ENCODE assay signal across 7 mouse cellular contexts in the genomic region with DNA sequence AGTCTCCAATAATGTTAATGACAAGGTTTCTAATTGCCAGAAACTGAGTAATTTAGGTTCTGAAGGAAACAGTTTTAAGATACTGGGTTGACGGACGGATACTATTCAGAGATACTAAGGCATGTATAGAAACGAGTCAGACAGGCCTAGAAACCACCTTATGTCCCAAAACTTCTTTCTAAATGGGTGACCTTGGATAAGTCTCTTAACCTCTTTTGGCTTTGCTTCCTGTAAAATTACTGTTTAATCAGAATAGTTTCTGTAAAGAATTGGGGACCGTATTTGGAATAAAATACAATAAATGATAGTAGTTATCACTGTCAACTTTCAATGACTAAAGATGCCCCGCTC. TPM values are rescaled to one million over a fixed set of nuclear protein-coding genes. Genes with fewer than 3 reads are reported as not detected.
DNase-seq lines count a peak whose midpoint lies in the region; ATAC-seq and TF ChIP-seq lines count a peak whose summit lies in the region.

No protein-coding gene starts in this region.

- no peak overlapping the region for H3K27ac ChIP-seq in forebrain, embryonic 14.5 days (ENCODE audit: low read depth, low read length)
- H3K27ac ChIP-seq in limb, embryonic 14.5 days (replicated peaks; ENCODE audit: low read depth, low read length): no peak overlapping the region
- peak overlapping the region; percentile 85; the same call in 1 of the 2 replicates for H3K27ac ChIP-seq in stomach, embryonic 14.5 days (ENCODE audit: low read length)

- no peak for DNase-seq in forebrain, embryonic 14.5 days (ENCODE audit: low spot score)
- DNase-seq in limb, embryonic 14.5 days (ENCODE audit: low spot score): no peak
- DNase-seq in right cerebral cortex, postnatal 14 days: no peak
- DNase-seq in testis, postnatal 10 days (ENCODE audit: low spot score): no peak

- H3K9ac ChIP-seq in forebrain, embryonic 14.5 days (ENCODE audit: low read length): no peak overlapping the region
- peak overlapping the region; percentile 46; the same call in 1 of the 2 replicates for H3K9ac ChIP-seq in limb, embryonic 14.5 days (ENCODE audit: low read depth, low read length, severe bottlenecking)
- no peak overlapping the region for H3K9ac ChIP-seq in stomach, embryonic 14.5 days (replicated peaks; ENCODE audit: low read depth, low read length)

- peak overlapping the region; percentile 98 for H3K4me3 ChIP-seq in megakaryocyte, embryonic 14.5 days (replicated peaks)
- peak overlapping the region; percentile 95 for H3K4me3 ChIP-seq in forebrain, embryonic 14.5 days (ENCODE audit: low read depth, low read length)
- H3K4me3 ChIP-seq in limb, embryonic 14.5 days (replicated peaks; ENCODE audit: low read length): peak overlapping the region; percentile 94
- peak overlapping the region; percentile 94 for H3K4me3 ChIP-seq in stomach, embryonic 14.5 days (ENCODE audit: low read depth, low read length)

- 16% methylated on average over 5 of the region's 5 CpGs for WGBS in forebrain, embryonic 14.5 days
- 14% methylated on average over 5 of the region's 5 CpGs for WGBS in limb, embryonic 14.5 days
- 13% methylated on average over 5 of the region's 5 CpGs for WGBS in stomach, embryonic 14.5 days

- peaks cover 43% of the 10 kb centered on the region for H3K4me1 ChIP-seq in megakaryocyte, embryonic 14.5 days
- H3K4me1 ChIP-seq in forebrain, embryonic 14.5 days (ENCODE audit: control insufficient read depth, insufficient read depth, low read length): peaks cover 6% of the 10 kb centered on the region
- H3K4me1 ChIP-seq in limb, embryonic 14.5 days (ENCODE audit: control insufficient read depth, insufficient read depth, low read length): peaks cover 31% of the 10 kb centered on the region
- peaks cover 28% of the 10 kb centered on the region for H3K4me1 ChIP-seq in stomach, embryonic 14.5 days (ENCODE audit: control insufficient read depth, insufficient read depth, low read length)

- H3K4me2 ChIP-seq in forebrain, embryonic 14.5 days (ENCODE audit: low read length): peak overlapping the region; percentile 47
- H3K4me2 ChIP-seq in limb, embryonic 14.5 days (replicated peaks; ENCODE audit: low read depth, low read length, severe bottlenecking): peak overlapping the region; percentile 34
- H3K4me2 ChIP-seq in stomach, embryonic 14.5 days (replicated peaks; ENCODE audit: low read depth, low read length): peak overlapping the region; percentile 39

- no peaks in the 10 kb centered on the region for H3K27me3 ChIP-seq in megakaryocyte, embryonic 14.5 days (replicated peaks)
- H3K27me3 ChIP-seq in forebrain, embryonic 14.5 days (replicated peaks; ENCODE audit: control insufficient read depth, insufficient read depth, low read length): no peaks in the 10 kb centered on the region
- H3K27me3 ChIP-seq in limb, embryonic 14.5 days (ENCODE audit: control insufficient read depth, insufficient read depth, low read length): no peaks in the 10 kb centered on the region
- no peaks in the 10 kb centered on the region for H3K27me3 ChIP-seq in stomach, embryonic 14.5 days (ENCODE audit: control insufficient read depth, insufficient read depth, low read length)

- TF ChIP-seq POLR2A in limb, embryonic 14.5 days (IDR thresholded peaks at IDR 0.05; ENCODE audit: borderline replicate concordance, extremely low read depth, insufficient read depth, insufficient read length): no peak

- H3K9me3 ChIP-seq in megakaryocyte, embryonic 14.5 days: no peaks in the 10 kb centered on the region
- no peaks in the 10 kb centered on the region for H3K9me3 ChIP-seq in forebrain, embryonic 14.5 days (replicated peaks; ENCODE audit: control insufficient read depth, low read length)
- no peaks in the 10 kb centered on the region for H3K9me3 ChIP-seq in limb, embryonic 14.5 days (ENCODE audit: control insufficient read depth, low read length)
- H3K9me3 ChIP-seq in stomach, embryonic 14.5 days (ENCODE audit: control insufficient read depth, low read depth, low read length): no peaks in the 10 kb centered on the region

- H3K36me3 ChIP-seq in megakaryocyte, embryonic 14.5 days (replicated peaks; ENCODE audit: low read length): peaks cover 3% of the 10 kb centered on the region
- H3K36me3 ChIP-seq in forebrain, embryonic 14.5 days (ENCODE audit: control insufficient read depth, insufficient read depth, low read length): no peaks in the 10 kb centered on the region
- H3K36me3 ChIP-seq in limb, embryonic 14.5 days (ENCODE audit: control insufficient read depth, insufficient read depth, low read length): no peaks in the 10 kb centered on the region
- H3K36me3 ChIP-seq in stomach, embryonic 14.5 days (ENCODE audit: control insufficient read depth, insufficient read depth, low read length): no peaks in the 10 kb centered on the region

- no peak for ATAC-seq in megakaryocyte, adult 5-6 weeks (ENCODE audit: poor library complexity, severe bottlenecking)
- ATAC-seq in forebrain, embryonic 14.5 days: no peak
- no peak for ATAC-seq in limb, embryonic 14.5 days (ENCODE audit: low FRiP score, low read depth)
- no peak for ATAC-seq in stomach, embryonic 14.5 days (ENCODE audit: insufficient number of reproducible peaks, insufficient read depth, low FRiP score, low read depth)

RNA-seq across cellular contexts. Expression of gene Tnrc6b, which starts 0.9 kb away (rescaled TPM):
- 19.3 and 32.0 TPM in 2 replicates for polyA plus RNA-seq in megakaryocyte, embryonic 14.5 days (2012; ENCODE audit: insufficient read depth, low replicate concordance)
- 41.6 and 54.7 TPM in 2 replicates for total RNA-seq in megakaryocyte, adult 5-6 weeks (2015)
- total RNA-seq in megakaryocyte, adult 5-6 weeks (2017): 32.1 and 40.2 TPM in 2 replicates
- 10.0 and 15.0 TPM in 2 replicates for polyA plus RNA-seq in forebrain, embryonic 14.5 days (2014; fragmentation: Nextera tagmentation; extraction: Ambion mirVana)
- 12.5 and 14.0 TPM in 2 replicates for polyA plus RNA-seq in limb, embryonic 14.5 days (2012; rRNA removed)
- polyA plus RNA-seq in limb, embryonic 14.5 days (2014; fragmentation: Nextera tagmentation; extraction: Ambion mirVana): 15.8 and 19.4 TPM in 2 replicates
- 25.5 and 28.7 TPM in 2 replicates for polyA plus RNA-seq in stomach, embryonic 14.5 days (2014; fragmentation: Nextera tagmentation; extraction: Ambion mirVana)

RNA-seq across cellular contexts. Expression of gene Fam83f, which starts 38.6 kb away (rescaled TPM):
- polyA plus RNA-seq in megakaryocyte, embryonic 14.5 days (2012; ENCODE audit: insufficient read depth, low replicate concordance): 0.64 and 1.1 TPM in 2 replicates
- 1.0 and 1.5 TPM in 2 replicates for total RNA-seq in megakaryocyte, adult 5-6 weeks (2015)
- 1.7 and 2.6 TPM in 2 replicates for total RNA-seq in megakaryocyte, adult 5-6 weeks (2017)
- polyA plus RNA-seq in forebrain, embryonic 14.5 days (2014; fragmentation: Nextera tagmentation; extraction: Ambion mirVana): not detected in 2 replicates
- polyA plus RNA-seq in limb, embryonic 14.5 days (2012; rRNA removed): 1.6 and 1.7 TPM in 2 replicates
- polyA plus RNA-seq in limb, embryonic 14.5 days (2014; fragmentation: Nextera tagmentation; extraction: Ambion mirVana): 2.6 and 3.7 TPM in 2 replicates
- polyA plus RNA-seq in stomach, embryonic 14.5 days (2014; fragmentation: Nextera tagmentation; extraction: Ambion mirVana): 6.9 and 9.3 TPM in 2 replicates
